Mouse (Mus musculus) ES-E14 (cell line): ENCODE data around the gene Slc38a7.

Source experiments
- CHD2 ChIP-seq: IDR thresholded peaks from 2 replicates; pipeline ENCODE4 v1.6.1; 2014; ENCODE audit warnings: mild to moderate bottlenecking, low read depth, low read length, inconsistent platforms
- HCFC1 ChIP-seq: IDR thresholded peaks from 2 replicates; pipeline ENCODE4 v1.6.1; 2012; ENCODE audit warnings: low read length, inconsistent platforms, borderline replicate concordance; ENCODE audit not compliant: insufficient read depth
- MAFK ChIP-seq: IDR thresholded peaks from 2 replicates; pipeline ENCODE4 v1.6.1; 2014; ENCODE audit warnings: mild to moderate bottlenecking, low read depth, low read length, inconsistent platforms; ENCODE audit not compliant: insufficient read depth
- ZC3H11A ChIP-seq: IDR thresholded peaks from 2 replicates; pipeline ENCODE4 v1.6.1; 2012; ENCODE audit warnings: low read depth, mild to moderate bottlenecking, inconsistent platforms, low read length, borderline replicate concordance
- ZNF384 ChIP-seq: IDR thresholded peaks from 2 replicates; pipeline ENCODE4 v1.6.1; 2012; ENCODE audit warnings: low read depth, low read length, inconsistent platforms

DNA sequence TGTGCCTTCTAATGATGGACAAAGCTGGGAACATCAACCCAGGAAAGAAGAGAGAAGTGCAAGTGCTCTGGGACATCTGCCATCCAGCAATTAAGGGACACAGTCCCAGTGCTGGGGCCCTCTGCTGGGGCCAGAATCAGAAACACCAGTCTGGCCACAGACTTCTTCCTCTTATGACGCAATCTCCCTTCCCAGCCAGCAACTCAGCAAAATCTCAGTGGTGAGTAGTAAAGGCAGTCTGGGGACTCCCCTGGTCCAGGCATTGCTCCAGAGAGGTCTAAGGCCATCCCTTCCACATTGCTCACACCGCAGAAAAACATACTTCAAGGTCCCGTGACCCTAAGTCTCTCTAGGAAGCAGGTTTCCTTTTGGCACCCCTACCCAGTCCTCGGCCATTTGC is 1.0 kb downstream of the Slc38a7 start:
- no peak for TF ChIP-seq CHD2
- TF ChIP-seq MAFK: no peak
- no peak for TF ChIP-seq ZNF384
- TF ChIP-seq HCFC1: no peak
- no peak for TF ChIP-seq ZC3H11A
